Mouse (Mus musculus) ovary, adult 18-20 months (tissue): ENCODE data around the gene Entpd2.
A peak's percentile ranks its signal among the peaks of the same experiment; 100 is the strongest.

Experiments
- DNase-seq: peaks from one replicate; pipeline ENCODE4 v3.0.0; 2022; ENCODE audit warnings: low spot score, mixed read lengths

Entpd2 gene

GRCm38 (mm10) chr2:25395721-25396596 lies at the start of gene Entpd2:
Entpd2 (plus strand) TSS chr2:25395874.
- DNase-seq, result no peak

GRCm38 (mm10) chr2:25348162-25348561 lies 47.5 kb upstream of the Entpd2 start:
- DNase-seq, result no peak

GRCm38 (mm10) chr2:25349499-25349898 lies 46.2 kb upstream of the Entpd2 start:
- no peak for DNase-seq

DNA sequence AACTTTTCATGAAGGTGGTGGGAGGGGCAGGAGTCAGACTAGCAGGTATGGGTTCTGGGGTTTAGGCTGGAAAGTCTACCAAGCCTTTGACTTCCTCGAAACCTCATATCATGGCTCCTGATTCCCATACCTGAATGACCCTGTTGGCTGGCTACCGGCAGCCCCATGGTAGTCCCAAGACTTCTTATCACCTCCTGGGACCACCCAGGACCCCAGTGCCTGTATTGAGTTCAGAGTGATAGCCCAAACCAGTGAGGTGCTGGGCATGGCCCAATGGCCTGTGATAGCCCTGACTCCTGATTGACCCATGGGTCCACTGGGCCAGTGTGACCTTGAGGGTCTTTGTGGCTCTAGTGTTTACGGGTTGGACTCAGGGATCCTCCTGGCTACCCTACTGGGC lies 45.0 kb upstream of the Entpd2 start:
- no peak for DNase-seq

DNA sequence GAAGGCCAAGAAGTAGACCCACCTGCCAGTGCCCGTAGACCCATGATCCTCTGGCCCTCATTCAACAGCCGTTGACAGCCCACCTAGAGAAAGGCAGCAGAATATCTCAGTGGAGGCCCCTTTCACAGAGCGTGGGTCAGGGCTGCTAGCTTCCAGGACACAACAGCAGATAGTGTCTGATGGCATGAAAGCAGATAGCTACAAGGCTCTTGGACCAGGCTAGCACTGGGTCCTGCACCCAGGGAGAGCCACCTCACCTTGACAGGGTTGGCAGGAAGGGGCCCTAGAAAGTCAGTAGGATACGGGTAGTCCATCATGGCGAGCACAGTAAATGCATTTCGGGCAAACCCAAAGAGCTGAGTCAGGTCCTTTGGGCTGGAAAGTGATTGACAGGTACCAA lies 41.5 kb upstream of the Entpd2 start:
- no peak for DNase-seq

- DNase-seq, result no peak
Measured at GRCm38 (mm10) chr2:25355419-25356066, 40.1 kb upstream of the Entpd2 start.

DNA sequence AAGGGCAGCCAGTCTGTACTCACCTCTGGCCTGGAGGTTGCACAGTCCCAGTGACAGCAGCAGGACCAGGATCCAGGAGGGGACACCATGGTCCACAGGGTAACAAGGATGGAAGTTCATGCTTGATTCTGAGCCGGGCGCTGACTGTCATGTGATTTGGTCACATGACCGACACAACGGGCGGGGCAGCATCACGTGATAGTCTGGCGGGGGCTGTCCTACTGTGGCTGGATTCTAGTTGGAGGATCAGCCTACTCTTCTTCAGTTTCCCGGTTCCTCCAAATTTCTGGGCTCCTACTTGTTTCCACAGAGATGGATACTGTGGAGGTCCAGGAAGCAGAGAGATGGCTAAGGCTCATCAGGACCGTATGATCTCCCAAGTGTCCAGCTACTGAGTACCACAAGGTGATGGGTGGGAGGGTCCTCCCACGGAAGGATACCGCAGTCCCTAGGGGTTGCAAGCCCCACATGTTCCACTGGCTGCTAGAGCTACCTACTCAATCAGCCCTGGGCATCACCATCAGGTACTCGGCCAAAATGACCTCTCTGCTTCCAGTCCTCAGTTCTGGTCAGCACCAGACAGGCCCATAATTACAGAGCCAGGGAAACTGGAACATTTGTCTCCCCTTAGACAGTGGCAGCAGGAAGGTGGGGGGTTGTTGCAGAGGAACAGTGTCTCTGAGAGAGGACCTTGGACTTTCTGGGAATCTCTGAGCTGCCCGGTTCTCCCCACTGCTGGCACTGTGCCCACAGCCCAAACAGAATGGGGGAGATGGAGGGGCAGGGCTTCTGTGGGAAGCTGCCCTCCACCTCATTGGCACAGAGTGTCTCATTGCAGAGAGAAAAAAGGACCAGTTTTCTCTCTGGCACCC lies 39.2 kb upstream of the Entpd2 start, which contains the start of gene Dpp7:
Gene Dpp7, minus strand, starts transcription at position 152 of the 872 bp plus-strand sequence.
- peak; percentile 76 for DNase-seq

GRCm38 (mm10) chr2:25359848-25360247 lies 35.8 kb upstream of the Entpd2 start:
- DNase-seq, result no peak

GRCm38 (mm10) chr2:25363478-25364178 lies 32.0 kb upstream of the Entpd2 start:
- DNase-seq, result no peak

DNA sequence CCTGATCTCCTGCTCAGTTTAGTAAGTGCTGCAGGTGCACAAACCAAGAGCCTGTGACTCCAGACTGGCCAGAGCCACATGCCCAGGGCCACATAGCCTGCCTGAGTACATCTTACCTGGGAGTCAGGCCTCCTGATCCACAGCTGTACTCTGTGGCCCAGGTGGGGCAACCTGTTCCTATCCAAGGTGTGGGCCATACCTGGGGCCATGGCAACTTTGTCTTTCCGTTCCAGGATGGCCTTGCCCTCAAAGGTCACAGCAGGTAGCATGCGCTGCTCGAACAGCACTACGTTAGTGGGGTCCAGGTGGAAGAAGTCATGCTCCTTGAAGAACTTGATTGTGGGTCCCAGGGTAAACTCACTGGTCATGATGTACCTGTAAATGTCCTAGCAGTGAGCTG lies 31.4 kb upstream of the Entpd2 start:
- DNase-seq, result no peak

DNA sequence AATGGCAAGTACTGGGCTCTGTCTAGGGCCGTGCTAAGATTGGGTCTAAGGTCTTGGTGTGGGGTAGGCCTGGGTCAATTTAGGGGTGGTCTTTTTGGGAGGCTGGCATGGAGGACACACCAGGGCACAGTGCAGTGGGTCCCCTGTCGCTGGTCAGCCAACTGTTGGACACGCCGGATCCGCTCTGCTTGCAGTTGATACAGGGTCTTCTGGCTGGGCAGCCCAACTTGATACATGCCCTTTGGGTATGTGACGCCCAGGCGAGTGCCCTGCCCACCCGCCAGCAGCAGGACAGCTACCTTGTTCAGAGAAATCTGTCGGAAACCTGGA lies 30.9 kb upstream of the Entpd2 start:
- no peak for DNase-seq

DNA sequence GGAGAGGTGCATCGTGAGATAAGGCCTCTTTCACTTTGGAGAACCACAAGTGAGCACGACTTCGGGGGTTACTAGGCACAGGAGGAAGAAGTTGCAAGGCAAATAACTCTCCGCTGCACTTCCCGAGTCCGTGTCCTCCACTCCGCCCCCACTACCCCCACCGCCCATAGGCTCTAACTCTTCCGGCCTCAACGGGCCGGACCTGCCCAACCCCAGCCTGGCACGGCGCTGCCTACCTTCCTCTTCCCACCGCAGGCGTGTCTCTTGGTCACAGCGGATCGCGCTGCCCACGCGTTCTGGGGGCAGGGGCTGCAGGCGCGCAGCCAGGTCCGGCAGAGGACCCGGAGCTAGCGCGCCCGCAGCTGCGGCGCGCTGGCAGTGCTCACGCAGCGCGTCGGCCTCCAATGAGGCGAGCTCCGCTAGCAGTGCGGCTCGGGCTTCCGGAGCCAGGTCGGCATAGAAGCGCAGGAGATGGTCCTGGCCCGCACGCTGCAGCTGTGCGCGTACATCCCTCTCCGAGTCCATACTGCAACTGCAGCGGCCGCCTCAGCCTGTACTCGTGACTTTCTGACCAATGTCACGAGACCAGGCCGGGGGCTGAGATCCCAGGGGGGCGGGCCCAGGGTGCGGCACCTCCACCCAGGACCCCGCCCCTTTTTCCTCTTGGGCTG lies 30.4 kb upstream of the Entpd2 start, which contains the start of gene Uap1l1:
Gene Uap1l1, minus strand, starts transcription at position 592 of the 671 bp plus-strand sequence.
- peak; percentile 78 for DNase-seq

- DNase-seq, result no peak
Measured at GRCm38 (mm10) chr2:25369996-25370395, 25.7 kb upstream of the Entpd2 start.

GRCm38 (mm10) chr2:25371764-25372643 lies 23.7 kb upstream of the Entpd2 start, which contains the start of gene Sapcd2:
Sapcd2 (plus strand) TSS chr2:25372321.
- peak; percentile 75 for DNase-seq

DNA sequence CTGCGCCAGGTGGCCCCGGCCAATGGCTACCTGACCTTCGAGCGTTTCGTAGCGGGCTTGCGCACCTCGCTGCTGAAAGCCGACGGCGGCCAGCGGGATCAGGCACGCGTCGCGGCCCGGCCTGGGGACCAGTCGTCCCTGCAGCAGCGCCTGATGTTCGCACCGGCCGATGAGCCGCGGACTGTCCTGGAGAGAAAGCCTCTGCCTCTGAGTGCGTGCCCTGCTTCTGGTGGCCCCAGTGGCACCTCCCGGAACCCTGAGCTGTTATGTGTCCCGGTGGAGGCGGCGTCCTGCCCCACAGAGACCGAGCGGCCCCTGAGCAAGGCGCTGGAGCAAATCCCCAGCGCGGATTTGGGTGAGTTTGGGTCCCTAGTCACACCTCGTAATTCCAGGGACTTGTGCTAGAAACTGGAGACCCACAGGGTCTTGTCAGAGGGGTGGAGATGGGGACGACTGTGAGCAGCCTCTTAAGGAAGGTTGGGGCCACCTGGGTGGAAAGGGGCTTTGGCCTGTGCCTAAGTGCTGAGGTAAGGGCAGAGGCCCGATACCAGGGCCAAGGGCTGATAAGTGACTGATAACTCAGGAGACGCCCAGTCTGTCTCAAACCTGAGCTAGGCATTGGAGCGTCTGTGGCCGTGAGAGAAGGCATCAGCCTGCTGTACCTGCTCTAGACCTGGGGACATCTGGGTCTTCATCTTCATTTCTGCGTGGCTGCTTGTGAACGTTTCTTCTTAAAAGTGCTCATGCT lies 22.9 kb upstream of the Entpd2 start:
- no peak for DNase-seq

DNA sequence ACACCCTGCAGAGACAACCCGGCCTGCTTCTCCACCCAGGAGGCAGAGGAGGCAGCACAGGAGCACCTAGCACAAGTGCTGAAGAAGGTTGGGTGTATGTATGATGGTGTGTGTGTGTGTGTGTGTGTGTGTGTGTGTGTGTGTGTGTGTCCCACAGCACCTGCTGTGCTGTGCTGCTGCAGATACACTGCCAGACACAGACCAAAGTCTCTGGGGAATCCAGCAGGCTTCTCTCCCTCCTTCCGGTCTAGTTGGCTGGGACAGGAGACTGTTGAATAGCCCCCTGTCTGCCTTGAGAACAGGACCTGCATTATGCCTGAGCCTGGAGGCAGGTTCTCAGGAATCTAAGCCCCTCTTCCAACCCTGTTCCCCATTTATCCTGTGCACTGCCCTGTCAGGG lies 22.2 kb upstream of the Entpd2 start:
- no peak for DNase-seq

DNA sequence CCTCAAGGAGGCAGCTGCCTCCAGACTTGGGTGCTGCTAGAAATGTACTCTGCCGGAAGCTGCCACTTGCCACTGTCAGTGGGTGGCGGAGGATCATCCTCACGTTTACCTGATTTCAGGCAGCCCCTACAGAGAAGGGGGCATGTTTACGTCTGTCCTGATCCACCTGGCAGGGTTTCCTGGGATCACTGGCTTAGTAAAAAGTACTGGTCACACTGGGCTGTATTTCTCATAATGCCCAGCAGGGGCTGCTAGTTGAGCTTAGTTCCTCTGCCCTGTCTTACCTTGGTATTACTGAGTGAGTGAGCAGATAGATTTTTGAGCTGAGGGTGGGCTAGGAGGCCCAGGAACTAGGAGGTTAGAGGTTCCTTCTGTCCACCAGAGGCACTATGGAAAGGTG lies 19.1 kb upstream of the Entpd2 start:
- no peak for DNase-seq

- DNase-seq, result no peak
Measured at GRCm38 (mm10) chr2:25384492-25384891, 11.2 kb upstream of the Entpd2 start.

DNA sequence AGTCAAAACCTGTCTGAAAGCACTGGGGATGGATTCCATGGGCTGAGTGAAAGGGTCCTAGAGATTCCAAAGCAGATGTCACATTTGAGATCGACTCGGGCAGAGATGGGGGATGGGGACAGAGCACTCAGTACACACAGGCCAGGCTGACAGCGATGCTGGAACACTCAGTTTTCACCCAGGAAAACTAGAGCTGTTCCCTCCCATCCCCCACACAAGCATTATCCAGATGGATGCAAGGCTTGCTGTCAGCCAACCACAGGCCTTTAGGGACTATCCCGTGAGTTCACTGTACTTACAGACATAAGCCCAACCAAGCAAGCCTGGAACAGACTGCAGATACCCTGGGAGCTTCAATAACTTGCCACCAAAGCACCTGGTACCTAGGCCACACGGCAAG lies 4.4 kb upstream of the Entpd2 start:
- no peak for DNase-seq
